Mouse (Mus musculus) left cerebral cortex, postnatal 14 days (tissue): ENCODE results near the gene Zar1. TPM values are rescaled to one million over a fixed set of nuclear protein-coding genes. Genes with fewer than 3 reads are reported as not detected.

ENCODE experiments used
- DNase-seq, 2 experiments: peaks; one replicate each; pipeline ENCODE4 v3.0.0; 2021 to 2022; ENCODE audit warnings: low spot score in 2 of 2, mixed read lengths in 1 of 2
- intact Hi-C: fragments of 180-260 bp; cut with DNase I; formaldehyde crosslinking; loops from one replicate; pipeline ENCODE4 v1.15.1; 2025
- total RNA-seq, 2 experiments: library from RNA; stranded (reverse); gene quantifications; 2 replicates each; pipeline ENCODE4 v1.2.3; 2021

The Zar1 gene
- total RNA-seq, 2 experiments from 2014 or later, result 0.92 to 1.9 TPM

DNA sequence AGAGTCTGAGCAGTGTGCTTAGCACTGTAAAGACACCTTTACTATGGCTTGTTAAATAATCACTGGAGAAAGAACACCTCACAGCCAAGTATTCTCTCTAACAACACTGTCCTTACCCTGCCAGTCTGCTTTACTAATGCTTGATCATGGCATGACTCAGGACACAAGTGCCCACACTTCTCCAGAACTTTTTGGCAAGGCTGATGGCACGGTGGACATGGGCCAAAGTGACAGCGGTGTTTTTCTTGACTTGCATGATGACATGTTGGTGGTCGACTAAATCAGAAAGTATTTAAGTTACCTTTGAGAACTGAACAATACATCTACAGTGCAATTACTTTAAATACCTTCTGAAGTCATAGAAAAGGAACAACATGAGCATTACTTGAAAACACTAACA is 52.2 kb downstream of the Zar1 start:
- DNase-seq, result no peak
- intact Hi-C loops, result no loop called here

Other genes starting within 250 kb of the Zar1 start
- under 1 TPM; 0.31 to 0.42 TPM for gene Corin, start 76.8 kb downstream of the Zar1 start, total RNA-seq
- 10 to 100 TPM; 11.2 to 17.1 TPM for gene Nfxl1, start 21.6 kb downstream of the Zar1 start, total RNA-seq
- gene Gm5868, start 6.3 kb upstream of the Zar1 start, total RNA-seq, result under 1 TPM; 0.26 to 0.44 TPM
- gene Cnga1, start 63.0 kb upstream of the Zar1 start, total RNA-seq, result not detected
- gene Nipal1, start 66.5 kb upstream of the Zar1 start, total RNA-seq, result not detected
- gene Txk, start 171.5 kb upstream of the Zar1 start, total RNA-seq, result under 1 TPM; 0.24 to 0.27 TPM